Mouse (Mus musculus): ENCODE measurements around the gene Paxbp1. TPM values are rescaled to one million over a fixed set of nuclear protein-coding genes. Genes with fewer than 3 reads are reported as not detected.

Paxbp1 gene
- polyA plus RNA-seq, 1 experiment: 81.5 TPM

- H3K4me3 ChIP-seq (ENCODE audit: insufficient read depth, low read length): no peak overlapping the region
- no peak overlapping the region for H3K27ac ChIP-seq (ENCODE audit: insufficient read depth, low read length)
- no peak for TF ChIP-seq POLR2A (IDR thresholded peaks at IDR 0.05; ENCODE audit: extremely low read depth, insufficient read depth, low read length)
- TF ChIP-seq CTCF (IDR thresholded peaks at IDR 0.05; ENCODE audit: extremely low read depth, insufficient read depth, low read length): peak; percentile 90
- H3K4me1 ChIP-seq (ENCODE audit: control insufficient read depth, insufficient read depth, low read length): no peaks in the 10 kb centered on the region
Observed at GRCm38 (mm10) chr16:91073163-91073892, 29.0 kb upstream of the Paxbp1 start.

- TF ChIP-seq POLR2A (IDR thresholded peaks at IDR 0.05; ENCODE audit: extremely low read depth, insufficient read depth, low read length): no peak
- TF ChIP-seq CTCF (IDR thresholded peaks at IDR 0.05; ENCODE audit: extremely low read depth, insufficient read depth, low read length): no peak
- Histone ChIP-seq H3K4me1 (ENCODE audit: control insufficient read depth, insufficient read depth, low read length) (no peaks in the 10 kb centered on the region), H3K4me3 (ENCODE audit: insufficient read depth, low read length) (no peak overlapping the region), H3K27ac (ENCODE audit: insufficient read depth, low read length) (no peak overlapping the region)
Observed at GRCm38 (mm10) chr16:91072256-91072655, 27.9 kb upstream of the Paxbp1 start.

- Histone ChIP-seq H3K4me1 (ENCODE audit: control insufficient read depth, insufficient read depth, low read length) (no peaks in the 10 kb centered on the region), H3K27ac (ENCODE audit: insufficient read depth, low read length) (no peak overlapping the region), H3K4me3 (ENCODE audit: insufficient read depth, low read length) (no peak overlapping the region)
- TF ChIP-seq POLR2A (IDR thresholded peaks at IDR 0.05; ENCODE audit: extremely low read depth, insufficient read depth, low read length): no peak
- TF ChIP-seq CTCF (IDR thresholded peaks at IDR 0.05; ENCODE audit: extremely low read depth, insufficient read depth, low read length): no peak
Observed at GRCm38 (mm10) chr16:91068969-91069368, 24.6 kb upstream of the Paxbp1 start.

GRCm38 (mm10) chr16:91067122-91067521, 22.8 kb upstream of the Paxbp1 start:
- TF ChIP-seq POLR2A (IDR thresholded peaks at IDR 0.05; ENCODE audit: extremely low read depth, insufficient read depth, low read length) (no peak), CTCF (IDR thresholded peaks at IDR 0.05; ENCODE audit: extremely low read depth, insufficient read depth, low read length) (no peak)
- Histone ChIP-seq H3K4me3 (ENCODE audit: insufficient read depth, low read length) (no peak overlapping the region), H3K4me1 (ENCODE audit: control insufficient read depth, insufficient read depth, low read length) (no peaks in the 10 kb centered on the region), H3K27ac (ENCODE audit: insufficient read depth, low read length) (no peak overlapping the region)

- no peak for TF ChIP-seq CTCF (IDR thresholded peaks at IDR 0.05; ENCODE audit: extremely low read depth, insufficient read depth, low read length)
Observed at GRCm38 (mm10) chr16:91064583-91065365, 20.4 kb upstream of the Paxbp1 start.

GRCm38 (mm10) chr16:91063786-91064185, 19.4 kb upstream of the Paxbp1 start:
- H3K4me3 ChIP-seq (ENCODE audit: insufficient read depth, low read length): no peak overlapping the region
- no peaks in the 10 kb centered on the region for H3K4me1 ChIP-seq (ENCODE audit: control insufficient read depth, insufficient read depth, low read length)
- H3K27ac ChIP-seq (ENCODE audit: insufficient read depth, low read length): no peak overlapping the region
- TF ChIP-seq POLR2A (IDR thresholded peaks at IDR 0.05; ENCODE audit: extremely low read depth, insufficient read depth, low read length): no peak
- no peak for TF ChIP-seq CTCF (IDR thresholded peaks at IDR 0.05; ENCODE audit: extremely low read depth, insufficient read depth, low read length)

More at GRCm38 (mm10) chr16:91064583-91065365, 20.4 kb upstream of the Paxbp1 start:
- no peak overlapping the region for H3K4me3 ChIP-seq (ENCODE audit: insufficient read depth, low read length)
- no peak overlapping the region for H3K27ac ChIP-seq (ENCODE audit: insufficient read depth, low read length)
- H3K4me1 ChIP-seq (ENCODE audit: control insufficient read depth, insufficient read depth, low read length): no peaks in the 10 kb centered on the region

GRCm38 (mm10) chr16:91061531-91062318, 17.4 kb upstream of the Paxbp1 start:
- H3K4me1 ChIP-seq (ENCODE audit: control insufficient read depth, insufficient read depth, low read length): peaks cover 1% of the 10 kb centered on the region; the same call in 1 of the 2 replicates
- no peak overlapping the region for H3K4me3 ChIP-seq (ENCODE audit: insufficient read depth, low read length)
- H3K27ac ChIP-seq (ENCODE audit: insufficient read depth, low read length): no peak overlapping the region
- TF ChIP-seq POLR2A (IDR thresholded peaks at IDR 0.05; ENCODE audit: extremely low read depth, insufficient read depth, low read length) (no peak), CTCF (IDR thresholded peaks at IDR 0.05; ENCODE audit: extremely low read depth, insufficient read depth, low read length) (no peak)

GRCm38 (mm10) chr16:91057741-91058140, 13.4 kb upstream of the Paxbp1 start:
- Histone ChIP-seq H3K27ac (ENCODE audit: insufficient read depth, low read length) (no peak overlapping the region), H3K4me1 (ENCODE audit: control insufficient read depth, insufficient read depth, low read length) (peaks cover 7% of the 10 kb centered on the region), H3K4me3 (ENCODE audit: insufficient read depth, low read length) (no peak overlapping the region)
- TF ChIP-seq CTCF (IDR thresholded peaks at IDR 0.05; ENCODE audit: extremely low read depth, insufficient read depth, low read length): no peak
- TF ChIP-seq POLR2A (IDR thresholded peaks at IDR 0.05; ENCODE audit: extremely low read depth, insufficient read depth, low read length): no peak

- Histone ChIP-seq H3K4me3 (ENCODE audit: insufficient read depth, low read length) (no peak overlapping the region), H3K27ac (ENCODE audit: insufficient read depth, low read length) (no peak overlapping the region), H3K4me1 (ENCODE audit: control insufficient read depth, insufficient read depth, low read length) (peaks cover 7% of the 10 kb centered on the region)
- TF ChIP-seq CTCF (IDR thresholded peaks at IDR 0.05; ENCODE audit: extremely low read depth, insufficient read depth, low read length) (no peak), POLR2A (IDR thresholded peaks at IDR 0.05; ENCODE audit: extremely low read depth, insufficient read depth, low read length) (no peak)
Observed at GRCm38 (mm10) chr16:91057261-91057660, 12.9 kb upstream of the Paxbp1 start.
